Mouse (Mus musculus) embryo, embryonic 10 days (tissue): ENCODE results near the gene Gm21882.
"Not testable (repeated sequence)": the region's sequence is repeated elsewhere in the genome, so short reads cannot be mapped to it uniquely, and the experiment has no call there.

ENCODE experiments used
- DNase-seq: peaks from one replicate; pipeline ENCODE4 v3.0.0-alpha.2; 2015; ENCODE audit warnings: low spot score

Gene Gm21882

DNA sequence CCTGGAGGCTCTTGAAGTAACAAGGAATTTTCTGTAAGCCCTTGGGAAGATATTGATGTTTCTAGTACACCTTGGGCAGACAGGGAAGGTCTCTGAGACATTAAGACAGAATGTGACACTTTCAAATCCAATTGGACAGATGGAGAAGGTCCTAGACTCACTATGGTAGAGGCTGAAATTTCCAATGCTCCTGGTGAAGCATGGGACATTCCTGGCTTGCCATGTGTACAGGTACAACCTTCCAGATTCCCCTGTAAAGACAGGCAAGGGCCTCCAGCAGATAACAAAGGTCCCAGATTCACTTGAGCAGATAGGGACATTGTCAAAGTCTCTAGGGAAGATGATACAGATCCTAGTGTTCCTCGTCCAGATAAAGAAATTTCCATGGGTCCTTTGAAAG lies at the start of gene Gm21882:
TSS of gene Gm21882 (minus strand) at position 101 of the 400 bp plus-strand sequence.
- not testable (repeated sequence) for DNase-seq
